Mouse (Mus musculus) induced T-regulatory cell, adult 2 months (primary cell): ENCODE measurements around the gene Samd13.

Experiments used
- DNase-seq: peaks from one replicate; pipeline ENCODE4 v3.0.0-alpha.2; 2012; ENCODE audit warnings: low read depth

Gene Samd13

GRCm38 (mm10) chr3:146616533-146617283 is 68.7 kb downstream of the Samd13 start:
- no peak for DNase-seq

DNA sequence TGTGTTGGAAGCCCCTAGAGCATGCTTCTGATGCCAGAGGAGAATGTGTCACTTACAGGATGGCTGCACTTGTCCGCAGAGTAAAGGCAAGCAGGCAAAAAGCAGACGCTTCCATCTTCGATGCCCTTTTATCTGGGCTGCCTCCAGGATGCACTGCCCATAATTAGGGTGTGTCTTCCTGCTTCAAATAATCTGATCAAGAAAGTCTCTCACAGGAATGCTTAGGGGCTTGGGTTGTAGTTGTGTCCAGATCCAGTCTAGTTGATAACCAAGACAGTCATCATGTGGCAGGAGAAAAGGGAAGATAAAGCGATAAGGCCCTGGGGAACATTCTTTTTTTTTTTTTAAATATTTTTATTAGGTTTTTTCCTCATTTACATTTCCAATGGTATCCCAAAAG is 69.9 kb downstream of the Samd13 start, which contains the start of gene Dnase2b:
Gene Dnase2b (minus strand): TSS at position 101 of the 400 bp plus-strand sequence.
- no peak for DNase-seq

- DNase-seq: no peak
Observed at GRCm38 (mm10) chr3:146611821-146612220, 73.6 kb downstream of the Samd13 start.

- no peak for DNase-seq
Observed at GRCm38 (mm10) chr3:146611261-146611660, 74.1 kb downstream of the Samd13 start.

- DNase-seq: no peak
Observed at GRCm38 (mm10) chr3:146610322-146610721, 75.1 kb downstream of the Samd13 start.

DNA sequence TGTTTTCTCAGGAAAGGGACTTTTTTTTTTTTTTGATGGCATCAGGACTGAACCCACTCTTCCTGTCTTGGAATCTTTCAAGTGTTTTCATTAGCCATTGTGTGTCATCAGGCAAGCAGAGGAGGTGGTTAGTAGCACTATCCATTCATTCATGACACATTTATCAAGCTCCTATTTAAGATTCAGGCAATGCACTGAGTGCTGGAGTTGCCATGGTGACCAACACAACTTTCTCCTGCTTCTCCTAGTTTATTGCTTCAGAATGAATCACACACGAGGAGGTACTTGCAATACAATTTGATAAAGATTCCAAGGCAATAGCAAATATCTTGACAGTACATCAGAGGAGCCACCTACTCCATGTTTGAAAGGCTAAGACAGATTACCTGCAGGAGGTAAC is 78.0 kb downstream of the Samd13 start:
- no peak for DNase-seq

DNA sequence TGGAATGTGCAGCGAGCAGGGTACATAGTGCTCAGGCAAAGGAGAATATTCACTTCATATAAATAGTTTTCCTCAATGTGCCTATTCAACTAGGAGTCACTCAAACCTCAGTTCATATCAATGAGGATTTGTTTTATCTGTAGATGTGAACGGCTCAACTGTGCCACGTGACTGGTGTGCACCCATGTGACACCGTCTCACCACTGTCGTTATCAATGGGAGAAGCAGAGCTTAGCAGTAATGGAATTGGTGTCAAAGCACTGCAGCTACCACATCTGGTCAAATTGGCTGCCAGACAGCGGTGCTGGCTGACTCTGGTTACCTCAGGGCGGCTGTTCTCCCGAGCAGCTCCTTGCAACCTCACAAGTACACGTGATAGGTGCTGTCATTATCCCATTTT is 80.7 kb downstream of the Samd13 start:
- DNase-seq: no peak

DNA sequence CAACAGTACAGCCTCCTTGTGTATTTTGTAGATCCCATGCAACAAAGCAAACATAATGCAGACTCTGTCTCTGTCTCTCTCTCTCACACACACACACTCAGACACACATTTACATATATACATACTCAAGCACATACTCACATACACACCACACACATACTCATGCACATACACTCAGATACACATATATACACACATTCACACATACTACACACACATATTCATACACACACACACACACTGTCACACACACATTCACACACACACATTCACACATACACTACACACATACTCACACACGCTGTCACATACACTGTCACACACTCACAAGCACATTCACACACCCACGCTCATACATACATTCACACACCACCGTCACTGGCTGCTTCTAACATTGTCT is 82.9 kb downstream of the Samd13 start:
- no peak for DNase-seq

GRCm38 (mm10) chr3:146601205-146601604 is 84.2 kb downstream of the Samd13 start:
- no peak for DNase-seq

GRCm38 (mm10) chr3:146599198-146599900 is 86.0 kb downstream of the Samd13 start:
- DNase-seq: no peak

GRCm38 (mm10) chr3:146598411-146598810 is 87.0 kb downstream of the Samd13 start:
- no peak for DNase-seq

- no peak for DNase-seq
Observed at GRCm38 (mm10) chr3:146596864-146597263, 88.5 kb downstream of the Samd13 start.

DNA sequence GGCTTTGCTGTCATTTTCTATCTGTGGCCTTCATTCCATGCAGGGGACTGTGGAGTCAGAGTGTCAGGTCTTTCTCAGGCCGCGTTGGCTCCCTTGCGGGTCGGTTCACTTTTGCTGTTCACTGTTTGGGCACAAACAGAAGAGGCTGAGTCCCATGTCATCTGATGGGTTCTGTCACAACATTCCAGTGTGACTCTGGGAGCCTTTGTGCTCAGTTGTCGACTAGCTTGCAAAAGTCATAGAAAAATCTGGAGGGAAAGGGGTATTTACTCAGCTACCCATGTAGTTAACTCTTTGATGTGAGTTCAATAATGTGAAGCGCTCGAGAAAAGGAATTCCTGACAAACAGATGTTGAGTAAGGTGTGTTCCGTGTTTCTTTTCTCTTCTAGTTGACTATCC is 89.0 kb downstream of the Samd13 start:
- DNase-seq: no peak

DNA sequence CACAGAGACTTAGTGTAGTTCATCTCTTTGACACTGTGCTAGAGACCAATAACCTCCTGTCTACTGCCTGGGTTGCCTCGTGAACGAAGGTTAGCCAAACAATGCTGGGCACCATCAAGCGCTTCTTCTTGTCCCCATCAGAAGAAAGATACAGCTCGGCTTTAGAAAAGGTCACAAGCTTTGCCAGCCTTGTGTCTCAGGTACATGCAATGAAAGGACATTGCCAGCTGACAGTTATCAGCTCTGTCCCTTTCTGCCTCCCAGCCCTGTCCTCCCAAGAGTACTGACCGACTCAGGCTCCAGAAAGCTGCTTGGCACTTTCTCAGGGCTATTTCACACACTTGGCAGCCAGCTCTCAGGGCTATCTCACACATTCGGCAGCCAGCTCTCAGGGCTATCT is 90.0 kb downstream of the Samd13 start:
- DNase-seq: no peak
